Mouse (Mus musculus) neural tube, embryonic 10.5 days (tissue): ENCODE results near the gene Anks3.

Experiments
- DNase-seq: peaks from one replicate; pipeline ENCODE4 v3.0.0-alpha.2; 2017; ENCODE audit warnings: low spot score; ENCODE audit errors: extremely low spot score

The Anks3 gene

DNA sequence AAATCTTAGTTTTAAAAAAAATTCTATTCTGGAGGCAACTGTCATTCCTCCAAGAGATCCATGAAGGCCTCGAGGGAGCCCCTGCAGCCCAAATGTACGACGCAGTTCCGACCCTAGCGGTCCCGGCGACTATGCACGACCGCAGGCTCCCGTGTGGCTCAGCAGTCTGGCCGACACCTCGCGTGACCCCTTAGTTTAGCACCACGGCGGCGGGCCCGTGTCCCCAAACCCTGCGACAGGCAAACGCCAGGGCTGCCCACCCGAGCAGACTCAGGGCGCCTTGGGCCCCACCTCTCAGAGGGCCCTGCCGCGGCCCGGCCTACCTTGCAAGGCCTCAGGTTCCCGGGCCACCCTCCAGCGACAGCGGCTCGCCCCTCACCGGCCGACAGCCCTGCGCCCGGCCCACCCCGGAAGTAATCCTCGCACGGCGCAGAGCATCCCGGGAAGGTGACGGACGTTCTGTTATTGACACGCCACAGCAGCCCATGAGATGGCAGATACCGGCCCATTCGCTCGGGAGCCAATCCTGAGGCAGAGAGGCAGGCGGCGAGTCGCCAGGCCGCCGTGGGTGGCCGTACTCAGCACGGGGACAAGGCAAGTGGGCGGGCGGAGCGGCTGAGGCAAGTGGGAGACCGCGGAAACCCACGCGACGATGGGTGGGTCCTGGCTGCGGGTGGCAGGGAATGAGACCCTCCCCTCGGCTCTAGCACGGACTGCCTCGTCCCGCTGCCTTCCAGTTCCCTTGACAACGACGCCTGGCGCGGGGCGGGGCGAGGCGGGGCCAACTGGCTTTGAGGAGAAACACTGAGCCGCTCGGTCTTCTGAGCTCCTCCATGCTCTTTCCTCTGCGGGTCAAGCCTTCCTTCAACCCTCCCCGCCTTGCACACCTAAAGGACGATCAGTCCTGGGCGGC, at the start of gene Anks3:
TSS of gene Anks3 (minus strand) at position 409 of the 913 bp plus-strand sequence.
- peak; percentile 94 for DNase-seq

DNA sequence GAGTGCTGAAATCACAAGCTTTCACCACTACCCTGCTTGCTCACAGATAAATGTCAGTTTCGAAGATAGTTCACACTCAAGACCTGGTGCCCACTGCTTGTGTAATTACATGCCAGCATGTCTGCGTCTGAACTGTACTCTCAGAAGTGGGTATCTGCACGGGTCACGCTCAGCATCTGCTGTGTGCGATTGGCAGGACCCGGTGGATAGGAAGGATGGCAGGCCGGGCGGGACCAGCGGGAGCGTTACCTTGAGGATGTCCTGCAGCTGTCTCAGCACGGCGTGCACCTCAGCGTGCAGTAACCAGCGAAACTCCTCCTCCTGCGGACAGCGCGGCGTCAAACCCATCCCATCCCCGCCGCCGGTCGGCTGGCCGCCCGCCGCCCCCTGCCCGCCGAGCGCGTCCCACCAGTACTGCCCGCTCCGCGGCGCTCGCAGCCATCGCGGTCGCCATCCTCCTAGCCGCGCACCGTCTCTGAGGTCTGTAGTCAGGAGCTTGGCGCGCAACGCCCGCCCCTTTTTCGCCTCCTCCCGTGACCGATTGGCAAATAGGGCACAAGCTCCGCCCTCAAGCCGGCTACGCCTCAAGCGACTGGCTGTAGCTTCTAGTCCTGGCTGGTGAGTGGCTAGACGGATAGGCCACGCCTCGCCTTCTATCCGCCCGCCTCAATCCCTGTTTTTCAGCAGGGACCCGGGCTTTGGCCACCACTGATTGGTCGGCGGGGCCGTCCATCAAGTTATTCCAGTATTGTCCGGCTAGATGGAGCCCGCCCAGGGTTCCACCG, 49.2 kb upstream of the Anks3 start, which contains the start of gene Rogdi:
TSS of gene Rogdi (minus strand) at position 500 of the 785 bp plus-strand sequence.
- peak; percentile 97 for DNase-seq

DNA sequence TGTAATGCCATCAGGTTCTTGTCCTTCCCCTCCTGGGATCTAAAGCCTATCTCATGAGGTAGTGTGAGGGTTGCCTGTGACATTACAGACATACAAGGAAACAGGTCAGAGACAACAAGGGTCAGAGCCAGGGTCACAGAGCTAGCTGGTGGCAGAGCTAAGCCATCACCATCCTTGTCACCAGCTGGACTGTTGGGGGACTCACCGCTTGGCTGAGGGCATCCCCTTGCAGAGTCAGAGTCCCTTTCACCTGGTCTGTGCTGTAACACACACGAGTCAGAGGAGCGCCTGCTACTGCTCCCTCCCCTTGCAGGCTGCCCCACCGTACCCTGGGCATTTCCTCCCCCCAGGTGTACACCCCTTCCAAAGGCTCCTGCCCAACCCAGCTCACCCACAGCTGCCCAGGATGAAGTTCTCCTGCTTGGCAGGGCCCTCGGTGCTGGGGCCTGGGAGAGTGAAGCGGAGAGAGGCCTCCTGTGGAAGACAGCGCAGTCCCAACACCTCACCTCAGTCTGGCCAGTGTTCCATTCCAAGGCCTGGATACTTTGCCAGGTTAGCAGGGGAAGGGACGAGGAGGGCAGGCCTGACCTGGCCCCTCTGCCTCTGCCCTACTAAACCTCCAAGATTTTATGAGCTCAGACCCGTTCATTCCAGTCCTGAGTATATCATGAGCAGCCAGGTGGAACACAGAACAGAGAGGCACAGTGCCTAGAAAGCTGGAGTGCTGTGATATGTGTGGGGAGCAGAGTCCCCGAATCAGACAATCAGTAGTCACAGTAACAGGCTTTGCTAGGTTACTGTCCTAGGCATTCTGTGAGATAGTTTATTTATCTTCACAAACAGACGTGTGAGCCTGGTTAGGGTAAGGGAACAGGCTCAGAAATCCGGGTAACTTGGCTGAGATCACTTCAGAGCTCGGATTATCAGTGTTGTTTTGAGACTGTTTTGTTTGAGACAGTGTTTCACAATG, 48.3 kb upstream of the Anks3 start:
- no peak for DNase-seq

DNA sequence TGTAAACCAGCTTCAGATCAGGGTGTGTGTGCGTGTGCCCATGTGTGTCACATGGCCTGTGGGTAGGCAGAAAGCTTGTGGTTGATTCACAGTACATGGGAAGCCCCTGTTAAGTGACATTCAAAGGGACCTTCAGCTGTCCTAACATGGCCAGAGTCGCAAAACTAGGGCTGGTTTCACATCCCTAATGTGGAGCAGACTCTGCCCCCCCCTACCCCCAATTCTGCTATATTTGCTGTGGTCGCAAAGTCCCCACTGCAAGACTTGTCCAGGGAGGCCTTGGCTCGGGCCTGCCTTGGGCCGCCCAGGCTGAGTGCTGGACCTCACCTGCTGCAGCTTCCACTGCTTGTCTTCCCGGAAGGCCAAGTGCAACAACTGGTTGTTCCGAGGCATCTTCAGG, 47.3 kb upstream of the Anks3 start:
- no peak for DNase-seq

DNA sequence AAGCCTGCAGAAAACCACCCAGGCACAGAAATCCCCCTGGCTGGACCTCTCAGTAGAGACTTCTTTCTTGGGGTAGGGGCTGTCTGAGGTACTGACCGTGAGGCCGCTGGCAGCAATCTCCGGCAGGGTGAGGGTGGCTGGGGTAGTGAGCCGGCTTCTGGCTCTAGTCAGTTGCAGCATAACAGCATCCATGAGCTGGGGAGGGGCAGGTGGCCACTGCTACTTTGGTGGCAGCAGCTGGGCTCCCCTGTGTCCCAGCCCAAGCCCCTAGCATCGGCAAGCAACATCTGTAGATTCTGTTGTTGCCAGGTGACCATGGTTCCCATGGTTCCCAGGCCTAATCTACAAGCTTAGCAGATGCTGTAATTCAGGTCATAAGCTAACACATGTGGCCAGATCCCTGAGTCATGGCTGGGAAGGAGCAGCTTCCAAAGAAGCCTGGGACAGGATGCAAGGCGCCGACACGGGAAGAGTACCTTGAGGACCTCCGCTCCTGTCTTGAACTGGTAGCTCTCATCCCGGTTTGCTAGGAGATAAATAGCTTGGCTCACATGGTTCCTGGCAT, 46.4 kb upstream of the Anks3 start:
- DNase-seq: no peak

DNA sequence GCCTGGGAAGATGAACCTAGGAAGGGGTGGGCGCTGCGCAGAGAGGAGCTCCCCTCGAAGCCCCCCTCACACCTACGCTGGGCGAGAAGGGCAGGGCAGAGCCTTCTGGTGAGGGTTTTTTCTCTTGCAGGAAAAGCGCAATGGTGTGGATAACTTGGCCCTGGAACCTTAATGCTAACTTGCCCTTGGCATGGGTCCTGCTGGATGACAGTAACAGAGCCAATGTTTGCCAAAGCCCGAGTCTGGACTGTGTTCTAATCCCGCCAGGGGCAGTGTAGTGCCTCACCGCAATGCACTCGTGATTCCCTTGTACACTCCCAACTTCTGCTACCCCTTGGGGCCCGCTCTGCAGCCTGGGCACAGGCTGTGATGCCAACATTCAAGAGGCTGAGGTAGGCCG, 44.1 kb upstream of the Anks3 start:
- no peak for DNase-seq

DNA sequence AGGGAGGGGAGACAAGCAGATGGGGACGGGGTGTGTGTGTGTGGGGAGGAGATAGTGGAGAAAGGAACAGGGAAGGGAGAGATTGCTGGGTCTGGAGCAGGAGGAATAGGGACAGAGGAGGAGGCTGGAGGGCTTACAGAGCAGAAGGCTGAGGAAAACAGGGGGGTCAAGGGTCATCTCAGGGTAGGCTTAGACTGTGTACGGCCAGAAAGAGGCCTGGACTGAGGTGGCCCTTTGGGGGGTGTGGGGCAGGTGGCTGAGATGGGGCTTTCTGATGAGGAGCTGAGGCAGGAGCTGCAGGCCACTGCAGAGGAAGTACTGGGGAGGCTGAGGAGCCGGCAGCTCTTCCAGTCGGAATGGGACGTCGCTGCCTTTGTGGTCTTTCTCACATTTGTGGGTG, 43.5 kb upstream of the Anks3 start:
- no peak for DNase-seq

DNA sequence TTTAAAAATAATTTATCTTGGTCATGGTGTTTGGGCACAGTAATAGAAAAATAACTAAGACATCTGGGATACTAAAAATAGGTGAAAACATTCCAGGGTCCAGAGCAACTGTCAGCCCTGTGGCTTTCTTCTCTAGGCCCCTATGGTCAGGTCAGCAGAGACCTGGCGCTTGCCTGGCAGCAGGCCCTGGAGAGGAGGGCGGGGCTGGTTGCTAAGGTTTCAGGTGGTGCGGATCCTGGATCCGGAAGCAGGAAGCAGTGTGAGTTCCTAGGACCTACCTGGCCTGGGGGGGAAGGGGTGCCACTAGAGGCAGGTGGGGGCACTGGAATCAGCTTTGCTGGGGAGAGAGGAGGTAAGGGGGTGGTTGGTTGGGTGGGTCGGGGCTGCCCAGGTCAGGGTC, 43.1 kb upstream of the Anks3 start, which contains the start of gene Smim22:
TSS of gene Smim22 (plus strand) at position 222 of the 400 bp plus-strand sequence.
- DNase-seq: no peak

DNA sequence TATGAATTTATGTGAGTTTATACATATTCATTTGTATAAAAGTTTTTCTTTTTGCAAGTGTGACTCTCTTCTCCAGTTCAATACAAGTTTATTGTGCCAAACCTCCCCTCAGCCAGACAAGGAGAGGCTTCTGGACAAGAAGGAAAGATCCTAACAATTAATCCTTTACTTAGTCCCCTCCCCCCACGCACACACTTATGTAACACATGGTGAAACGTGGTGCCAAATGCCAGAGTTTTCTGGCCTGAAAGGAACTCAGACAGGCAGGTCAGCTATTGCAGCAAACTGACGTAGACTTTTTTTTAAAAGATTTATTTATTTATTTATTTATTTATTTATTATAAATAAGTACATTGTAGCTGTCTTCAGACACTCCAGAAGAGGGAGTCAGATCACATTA, 36.6 kb upstream of the Anks3 start:
- no peak for DNase-seq

DNA sequence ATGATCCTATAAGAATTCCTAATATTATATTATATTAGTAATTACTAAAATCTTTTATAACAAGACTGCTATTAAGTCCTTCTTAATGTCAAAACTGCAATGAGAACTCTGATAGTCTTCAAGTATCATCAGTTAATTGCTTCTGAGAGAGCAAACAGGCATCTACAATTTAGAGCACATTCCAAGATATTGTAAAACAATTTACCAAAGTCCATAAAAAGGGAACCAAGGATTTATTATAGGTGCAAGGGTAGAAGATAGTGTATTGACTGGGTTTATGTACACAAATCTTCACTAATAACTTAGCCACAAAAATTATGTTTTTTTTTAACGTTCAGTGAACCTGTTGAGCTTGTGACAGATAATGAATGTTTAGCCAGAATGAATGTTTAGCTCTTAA, 35.0 kb upstream of the Anks3 start:
- DNase-seq: no peak

DNA sequence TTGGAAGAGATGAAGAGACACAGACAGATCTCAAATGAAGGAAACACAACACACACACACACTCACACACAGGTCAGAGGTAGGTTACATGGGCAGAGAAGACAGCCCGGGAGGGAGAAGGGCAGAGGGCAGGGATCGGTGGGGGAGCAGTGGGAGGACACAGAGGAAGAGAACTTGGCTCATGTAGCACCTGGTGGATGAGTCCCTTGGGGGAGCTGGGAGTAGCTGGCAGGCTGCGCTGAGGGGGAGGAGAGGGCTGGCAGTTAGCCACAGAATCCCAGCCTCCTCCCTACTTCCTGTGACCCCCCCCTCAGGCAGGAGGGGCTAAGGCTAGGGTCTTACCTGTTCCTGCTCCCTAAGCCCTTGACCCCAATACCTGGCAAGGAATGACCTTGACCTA, 33.5 kb upstream of the Anks3 start, which contains the start of gene Sept12:
TSS of gene Sept12 (minus strand) at position 300 of the 400 bp plus-strand sequence.
- no peak for DNase-seq

DNA sequence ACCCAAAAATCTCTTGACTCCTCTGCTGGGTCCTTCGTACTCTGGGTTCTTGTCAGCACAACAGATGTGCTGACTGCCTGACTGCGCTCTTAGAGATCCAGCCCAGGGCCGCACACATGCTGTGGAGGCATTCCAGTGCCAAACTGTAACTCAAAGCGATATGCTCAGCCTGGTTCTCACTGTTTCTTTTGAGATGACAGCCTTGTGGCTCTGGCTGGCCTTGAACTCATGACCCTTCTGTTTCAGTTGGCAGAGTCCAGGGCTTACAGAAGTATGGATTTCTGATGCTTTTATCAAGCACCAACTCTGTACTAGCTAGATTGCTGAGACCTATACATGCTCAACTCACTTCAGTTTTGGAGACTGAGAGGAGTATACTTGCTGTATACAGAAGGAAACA, 29.3 kb upstream of the Anks3 start:
- DNase-seq: no peak

DNA sequence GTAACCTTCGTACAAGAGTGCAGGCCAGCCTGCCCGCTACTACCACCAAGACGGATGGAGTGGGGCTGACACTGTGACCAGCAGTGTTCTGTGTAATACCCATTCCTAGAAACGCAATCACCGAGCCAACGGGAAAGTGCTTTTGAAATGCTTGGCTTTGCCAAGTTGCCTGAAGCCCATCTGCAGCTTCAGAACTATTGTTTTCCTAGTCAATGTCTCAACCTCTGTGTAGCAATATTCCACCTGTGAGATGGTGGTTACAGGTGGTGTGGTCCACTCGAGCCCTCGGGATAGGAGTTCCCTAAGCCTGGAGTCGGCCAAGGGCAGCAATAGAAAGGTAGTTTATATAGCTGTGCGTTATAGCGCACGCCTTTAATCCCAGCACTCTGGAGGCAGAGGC, 20.7 kb upstream of the Anks3 start:
- no peak for DNase-seq

DNA sequence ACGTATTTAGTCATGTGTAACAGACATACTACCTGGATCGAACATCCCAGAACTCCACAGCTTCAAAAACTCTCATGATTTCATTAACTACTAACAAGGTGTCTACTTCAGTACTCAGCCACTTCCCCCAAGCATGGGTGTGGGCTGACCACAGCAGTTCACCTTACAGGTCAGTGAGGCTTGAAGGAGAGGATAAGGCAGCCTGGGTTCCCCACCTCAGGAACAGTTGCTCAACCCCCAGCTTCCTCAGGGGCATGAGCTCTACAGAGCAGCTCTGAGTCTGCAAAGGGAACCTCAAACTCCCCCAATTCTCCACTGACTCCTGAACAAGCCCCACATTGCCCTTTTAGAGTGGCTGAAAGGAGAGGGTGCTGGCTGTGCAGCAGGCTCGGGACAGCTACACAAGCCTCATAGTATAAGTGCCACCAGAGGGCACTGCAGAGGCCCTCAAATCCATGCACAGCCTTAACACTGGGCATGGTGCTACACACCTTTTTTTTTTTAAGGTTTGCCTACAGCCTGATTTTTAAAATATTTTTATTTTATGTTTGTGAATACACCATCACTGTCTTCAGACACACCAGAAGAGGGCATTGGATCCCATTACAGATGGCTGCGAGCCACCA, 15.9 kb upstream of the Anks3 start:
- DNase-seq: no peak

DNA sequence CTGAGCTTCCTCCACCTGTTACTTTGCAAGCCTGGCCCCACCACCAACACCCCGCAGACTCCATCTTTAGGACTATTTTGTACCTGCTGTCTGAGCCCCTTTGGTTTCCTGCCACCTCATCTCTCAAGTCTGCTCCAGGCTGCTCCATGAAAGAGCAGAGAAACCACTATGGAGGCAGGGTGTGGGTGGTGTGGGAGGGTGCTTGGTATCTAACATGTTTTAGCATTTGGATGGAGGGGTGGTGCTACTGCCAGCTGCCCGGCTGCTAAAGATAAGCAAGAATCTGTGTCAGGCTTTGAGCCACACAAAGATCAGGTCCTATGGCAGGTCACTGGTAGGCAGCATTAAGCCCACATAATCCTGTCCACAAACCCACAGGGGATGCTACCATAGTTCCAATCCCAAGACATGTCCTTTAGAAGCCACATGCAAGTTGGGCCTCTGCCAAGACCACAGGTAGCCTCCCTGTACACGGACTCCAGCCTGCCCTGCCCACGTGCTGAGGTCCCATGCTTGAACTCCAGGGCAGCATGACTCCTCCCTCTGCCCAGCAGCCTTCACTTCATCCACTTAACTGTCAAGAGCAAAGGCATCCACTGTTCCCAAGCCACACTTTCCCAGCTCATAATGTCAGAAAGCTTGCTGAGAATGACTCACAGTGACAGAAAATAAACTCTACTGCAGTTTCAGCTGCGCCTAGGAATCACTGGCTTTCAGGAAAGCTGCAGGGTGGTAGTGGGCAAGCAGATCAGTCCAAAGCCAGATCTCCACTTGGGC, 14.5 kb upstream of the Anks3 start:
- DNase-seq: no peak

DNA sequence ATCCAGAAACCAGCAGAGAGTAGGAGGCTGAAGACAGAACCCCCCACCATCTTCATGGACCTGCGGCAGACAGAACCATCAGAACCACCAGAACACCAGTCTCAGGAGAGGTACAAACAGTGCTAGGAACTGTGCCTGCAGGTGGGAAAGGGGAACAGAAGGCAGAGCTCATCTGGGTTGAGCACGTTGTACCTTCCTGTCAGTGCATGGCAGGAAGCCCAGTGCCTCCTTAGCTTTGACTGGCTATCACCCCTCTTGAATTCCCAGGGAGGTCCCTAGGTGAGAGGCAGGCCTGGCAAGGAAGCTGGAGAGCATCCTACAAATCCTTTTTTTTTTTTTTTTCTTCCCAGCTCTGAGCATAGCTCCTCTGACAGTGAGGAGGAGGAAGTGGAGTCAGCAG, 12.2 kb upstream of the Anks3 start:
- DNase-seq: no peak

DNA sequence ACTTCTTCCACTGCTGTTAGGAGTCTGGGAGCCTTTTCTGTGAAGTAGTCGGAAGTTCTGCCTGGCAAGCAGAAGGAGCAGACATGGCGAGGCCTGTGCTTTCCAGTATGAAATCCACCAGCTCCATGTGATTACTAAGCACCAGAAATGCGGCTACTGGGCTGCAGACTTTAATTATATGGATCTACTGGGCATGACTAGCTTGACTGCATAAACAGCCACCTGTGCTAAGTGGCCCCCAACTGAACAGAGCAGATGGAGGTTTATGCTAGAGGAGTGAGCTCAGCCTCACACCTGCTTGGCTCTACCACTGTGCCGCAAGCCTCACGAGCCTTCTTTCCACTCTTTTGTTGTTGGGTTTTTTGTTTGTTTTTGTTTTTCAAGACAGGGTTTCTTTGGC, 10.5 kb upstream of the Anks3 start:
- DNase-seq: no peak

DNA sequence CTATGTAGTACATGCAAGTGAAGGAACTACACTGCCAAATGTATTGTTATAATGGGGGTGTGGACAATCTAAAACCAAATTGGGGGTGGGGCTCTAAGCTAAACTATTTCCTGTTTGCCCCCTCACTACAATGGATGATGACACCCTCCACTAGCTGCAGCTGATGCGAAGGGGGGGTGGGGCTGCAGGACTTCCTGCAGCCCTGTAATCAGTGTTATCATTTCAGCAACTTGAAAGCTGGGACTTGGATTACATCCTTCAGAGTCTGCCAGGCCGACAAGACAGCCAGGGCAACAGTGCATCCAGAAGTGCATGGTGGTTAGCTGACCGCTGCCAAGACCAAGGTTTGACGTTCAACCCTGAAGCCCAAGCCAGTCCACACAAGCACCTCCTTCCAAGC, 7.6 kb upstream of the Anks3 start:
- no peak for DNase-seq

DNA sequence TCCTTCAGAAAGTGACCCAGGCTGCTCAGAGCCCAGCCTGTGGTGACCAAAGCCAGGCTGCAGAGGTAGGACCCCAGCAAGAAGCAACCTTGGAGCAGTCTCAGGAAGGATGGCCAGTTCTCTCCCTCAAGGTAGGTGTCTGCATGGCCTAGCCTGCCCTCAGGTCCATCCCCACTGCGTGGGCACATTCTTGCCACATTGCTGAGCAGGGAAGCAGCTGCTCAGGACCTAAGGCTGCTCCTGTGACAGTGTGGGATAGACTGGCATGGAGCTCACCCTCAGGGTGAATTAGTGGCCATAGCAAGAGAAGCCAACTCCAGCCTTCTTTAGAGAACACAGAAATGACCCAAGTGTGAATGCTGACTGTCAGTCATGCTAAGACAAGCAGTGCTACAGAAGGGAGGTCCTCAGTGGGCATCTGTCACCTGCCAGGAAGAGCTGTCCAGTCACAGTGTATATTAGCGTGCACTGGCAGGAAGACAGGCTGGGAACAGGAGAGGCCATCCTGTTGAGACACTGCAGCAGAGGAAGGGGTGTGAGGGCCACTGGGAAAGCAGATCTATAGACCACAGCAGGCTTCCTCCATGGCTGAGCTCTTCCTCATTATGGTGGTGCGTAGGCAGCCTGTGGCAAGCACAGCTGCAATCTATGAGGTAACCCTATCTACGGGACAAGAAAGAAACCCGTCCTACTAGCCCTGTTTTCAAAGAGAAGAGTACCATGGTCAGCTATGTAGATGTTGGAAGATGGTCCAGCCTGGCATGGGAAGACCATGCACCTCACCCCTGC, 5.2 kb upstream of the Anks3 start:
- no peak for DNase-seq
